Mouse (Mus musculus): Measurements from ENCODE around the gene Erlin1. TPM values are rescaled to one million over a fixed set of nuclear protein-coding genes. Genes with fewer than 3 reads are reported as not detected.
A peak's percentile ranks its signal among the peaks of the same experiment; 100 is the strongest.

The Erlin1 gene
- polyA plus RNA-seq, 1 experiment from 2014 or later = 46.1 TPM

GRCm38 (mm10) chr19:44080920-44081319, 11.3 kb upstream of the Erlin1 start:
- 75% methylated on average over 2 of the region's 2 CpGs for WGBS
- H3K9me3 ChIP-seq = no peaks in the 10 kb centered on the region
- peaks cover 53% of the 10 kb centered on the region for H3K36me3 ChIP-seq
- no peak overlapping the region for H3K4me3 ChIP-seq
- no peak overlapping the region for H3K27ac ChIP-seq
- no peaks in the 10 kb centered on the region for H3K4me1 ChIP-seq
- no peak overlapping the region for H3K4me2 ChIP-seq
- H3K9ac ChIP-seq = no peak overlapping the region
- no peak for ATAC-seq (ENCODE audit: insufficient number of reproducible peaks, low FRiP score, low TSS enrichment, low read depth)
- H3K27me3 ChIP-seq = no peaks in the 10 kb centered on the region

GRCm38 (mm10) chr19:44080023-44080422, 10.4 kb upstream of the Erlin1 start:
- no peaks in the 10 kb centered on the region for H3K4me1 ChIP-seq
- no peaks in the 10 kb centered on the region for H3K9me3 ChIP-seq
- ATAC-seq (ENCODE audit: insufficient number of reproducible peaks, low FRiP score, low TSS enrichment, low read depth) = no peak
- no peak overlapping the region for H3K9ac ChIP-seq
- peaks cover 57% of the 10 kb centered on the region for H3K36me3 ChIP-seq
- no peak overlapping the region for H3K27ac ChIP-seq
- no peak overlapping the region for H3K4me2 ChIP-seq
- H3K4me3 ChIP-seq = no peak overlapping the region
- 78% methylated on average over 2 of the region's 2 CpGs for WGBS
- no peaks in the 10 kb centered on the region for H3K27me3 ChIP-seq

GRCm38 (mm10) chr19:44077024-44077423, 7.4 kb upstream of the Erlin1 start:
- H3K9me3 ChIP-seq = no peaks in the 10 kb centered on the region
- no peak overlapping the region for H3K9ac ChIP-seq
- WGBS = 81% methylated on average over 4 of the region's 4 CpGs
- H3K4me3 ChIP-seq = no peak overlapping the region
- ATAC-seq (ENCODE audit: insufficient number of reproducible peaks, low FRiP score, low TSS enrichment, low read depth) = no peak
- no peak overlapping the region for H3K27ac ChIP-seq
- no peak overlapping the region for H3K4me2 ChIP-seq
- H3K4me1 ChIP-seq = no peaks in the 10 kb centered on the region
- H3K36me3 ChIP-seq = peaks cover 50% of the 10 kb centered on the region
- H3K27me3 ChIP-seq = no peaks in the 10 kb centered on the region

- peaks cover 48% of the 10 kb centered on the region for H3K36me3 ChIP-seq
- no peak overlapping the region for H3K27ac ChIP-seq
- H3K4me1 ChIP-seq = peaks cover 3% of the 10 kb centered on the region
- no peak for ATAC-seq (ENCODE audit: insufficient number of reproducible peaks, low FRiP score, low TSS enrichment, low read depth)
- H3K4me3 ChIP-seq = no peak overlapping the region
- WGBS = 42% methylated on average over 9 of the region's 9 CpGs
- no peak overlapping the region for H3K9ac ChIP-seq
- H3K27me3 ChIP-seq = no peaks in the 10 kb centered on the region
- H3K9me3 ChIP-seq = no peaks in the 10 kb centered on the region
- H3K4me2 ChIP-seq = no peak overlapping the region
Measured at GRCm38 (mm10) chr19:44076457-44076856, 6.9 kb upstream of the Erlin1 start.

- WGBS = 70% methylated on average over 11 of the region's 11 CpGs
- no peaks in the 10 kb centered on the region for H3K9me3 ChIP-seq
- no peak overlapping the region for H3K9ac ChIP-seq
- no peak for ATAC-seq (ENCODE audit: insufficient number of reproducible peaks, low FRiP score, low TSS enrichment, low read depth)
- no peak overlapping the region for H3K4me3 ChIP-seq
- peaks cover 11% of the 10 kb centered on the region for H3K4me1 ChIP-seq
- no peaks in the 10 kb centered on the region for H3K27me3 ChIP-seq
- H3K4me2 ChIP-seq = no peak overlapping the region
- peaks cover 40% of the 10 kb centered on the region for H3K36me3 ChIP-seq
- no peak overlapping the region for H3K27ac ChIP-seq
Measured at GRCm38 (mm10) chr19:44074986-44075385, 5.4 kb upstream of the Erlin1 start.

GRCm38 (mm10) chr19:44071166-44071565, 1.6 kb upstream of the Erlin1 start:
- Histone ChIP-seq H3K27me3 (no peaks in the 10 kb centered on the region), H3K9me3 (no peaks in the 10 kb centered on the region), H3K27ac (0 out of 2 replicates have a peak overlapping the region, but pooled peaks have one; percentile 19), H3K4me1 (peaks cover 28% of the 10 kb centered on the region), H3K36me3 (peaks cover 17% of the 10 kb centered on the region), H3K9ac (no peak overlapping the region), H3K4me3 (no peak overlapping the region), H3K4me2 (no peak overlapping the region; the same call in 1 of the 2 replicates)
- ATAC-seq (ENCODE audit: insufficient number of reproducible peaks, low FRiP score, low TSS enrichment, low read depth) = no peak
- WGBS = 33% methylated on average over 5 of the region's 5 CpGs

- no peaks in the 10 kb centered on the region for H3K9me3 ChIP-seq
- H3K9ac ChIP-seq = 0 out of 2 replicates have a peak overlapping the region, but pooled peaks have one; percentile 36
- H3K4me2 ChIP-seq = peak overlapping the region; percentile 79
- WGBS = 5% methylated on average over 4 of the region's 4 CpGs
- H3K4me1 ChIP-seq = peaks cover 28% of the 10 kb centered on the region
- H3K27me3 ChIP-seq = no peaks in the 10 kb centered on the region
- ATAC-seq (ENCODE audit: insufficient number of reproducible peaks, low FRiP score, low TSS enrichment, low read depth) = no peak
- H3K27ac ChIP-seq = peak overlapping the region; percentile 65
- H3K36me3 ChIP-seq = peaks cover 10% of the 10 kb centered on the region
- peak overlapping the region; percentile 84 for H3K4me3 ChIP-seq
Measured at GRCm38 (mm10) chr19:44069914-44070232, 288 bp upstream of the Erlin1 start.

- H3K4me1 ChIP-seq = peaks cover 28% of the 10 kb centered on the region
- H3K9ac ChIP-seq = peak overlapping the region; percentile 71; the same call in 1 of the 2 replicates
- no peak overlapping the region for H3K27ac ChIP-seq
- H3K27me3 ChIP-seq = no peaks in the 10 kb centered on the region
- ATAC-seq (ENCODE audit: insufficient number of reproducible peaks, low FRiP score, low TSS enrichment, low read depth) = no peak
- H3K36me3 ChIP-seq = peaks cover 21% of the 10 kb centered on the region
- H3K9me3 ChIP-seq = no peaks in the 10 kb centered on the region
- H3K4me3 ChIP-seq = peak overlapping the region; percentile 84
- H3K4me2 ChIP-seq = peak overlapping the region; percentile 79
- WGBS = 70% methylated on average over 4 of the region's 4 CpGs
Measured at GRCm38 (mm10) chr19:44068232-44068631, 1.4 kb downstream of the Erlin1 start.

DNA sequence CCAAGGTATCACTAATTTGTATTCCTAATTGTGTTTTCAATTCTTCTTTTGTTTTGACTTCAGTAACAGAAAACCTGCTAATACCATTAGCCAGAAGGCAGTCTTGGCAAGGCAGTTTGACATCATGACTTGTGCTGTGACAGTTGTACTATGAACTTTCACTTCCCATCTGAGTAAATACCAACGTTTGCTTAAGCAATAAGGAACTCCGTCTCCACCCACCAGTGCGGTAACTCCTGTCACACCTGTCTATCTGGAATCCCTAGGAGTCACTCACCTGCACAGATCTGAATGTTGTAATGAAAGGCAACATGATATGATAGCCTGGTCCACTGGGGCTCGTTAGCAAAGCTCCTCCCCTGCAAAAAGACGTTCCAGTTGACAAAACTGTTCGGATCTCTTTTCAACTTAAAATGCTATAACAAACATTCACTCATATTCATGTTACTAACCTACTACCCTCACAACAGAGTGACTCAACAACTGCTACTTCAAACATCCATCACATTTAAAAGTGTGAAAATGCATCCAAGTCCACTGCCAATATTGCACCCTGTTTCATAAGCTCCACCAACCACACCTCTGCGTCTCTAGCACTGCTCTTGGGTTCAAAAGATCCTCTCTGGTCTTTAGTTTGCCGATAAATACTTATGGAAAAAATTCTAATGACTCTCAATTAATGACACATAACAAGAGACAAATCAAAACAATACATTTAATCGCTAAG, 2.1 kb downstream of the Erlin1 start:
- 0 out of 2 replicates have a peak overlapping the region, but pooled peaks have one; percentile 84 for H3K4me3 ChIP-seq
- no peak overlapping the region for H3K9ac ChIP-seq
- no peak overlapping the region for H3K27ac ChIP-seq
- H3K36me3 ChIP-seq = peaks cover 23% of the 10 kb centered on the region
- ATAC-seq (ENCODE audit: insufficient number of reproducible peaks, low FRiP score, low TSS enrichment, low read depth) = no peak
- peak overlapping the region; percentile 3; the same call in 1 of the 2 replicates for H3K4me2 ChIP-seq
- whole genome bisulfite sequencing = 66% methylated on average over 9 of the region's 9 CpGs
- peaks cover 28% of the 10 kb centered on the region for H3K4me1 ChIP-seq
- H3K27me3 ChIP-seq = no peaks in the 10 kb centered on the region
- H3K9me3 ChIP-seq = no peaks in the 10 kb centered on the region

GRCm38 (mm10) chr19:44064734-44065133, 4.9 kb downstream of the Erlin1 start:
- Histone ChIP-seq H3K4me1 (peaks cover 16% of the 10 kb centered on the region; the same call in 1 of the 2 replicates), H3K4me3 (no peak overlapping the region), H3K4me2 (no peak overlapping the region), H3K27me3 (no peaks in the 10 kb centered on the region), H3K9ac (no peak overlapping the region), H3K36me3 (peaks cover 39% of the 10 kb centered on the region), H3K27ac (no peak overlapping the region), H3K9me3 (no peaks in the 10 kb centered on the region)
- no peak for ATAC-seq (ENCODE audit: insufficient number of reproducible peaks, low FRiP score, low TSS enrichment, low read depth)
- WGBS = 94% methylated on average over 2 of the region's 2 CpGs

GRCm38 (mm10) chr19:44063773-44064172, 5.8 kb downstream of the Erlin1 start:
- Histone ChIP-seq H3K27me3 (no peaks in the 10 kb centered on the region), H3K4me2 (no peak overlapping the region), H3K9me3 (no peaks in the 10 kb centered on the region), H3K36me3 (peaks cover 47% of the 10 kb centered on the region), H3K4me1 (peaks cover 14% of the 10 kb centered on the region; the same call in 1 of the 2 replicates), H3K4me3 (no peak overlapping the region), H3K9ac (no peak overlapping the region), H3K27ac (no peak overlapping the region)
- ATAC-seq (ENCODE audit: insufficient number of reproducible peaks, low FRiP score, low TSS enrichment, low read depth) = no peak
- 90% methylated on average over 7 of the region's 7 CpGs for WGBS

GRCm38 (mm10) chr19:44060226-44060625, 9.4 kb downstream of the Erlin1 start:
- WGBS = 84% methylated on average over 3 of the region's 3 CpGs
- Histone ChIP-seq H3K4me3 (no peak overlapping the region), H3K9me3 (no peaks in the 10 kb centered on the region), H3K4me1 (no peaks in the 10 kb centered on the region), H3K27me3 (no peaks in the 10 kb centered on the region), H3K27ac (no peak overlapping the region), H3K9ac (no peak overlapping the region), H3K4me2 (no peak overlapping the region), H3K36me3 (peaks cover 63% of the 10 kb centered on the region)
- ATAC-seq (ENCODE audit: insufficient number of reproducible peaks, low FRiP score, low TSS enrichment, low read depth) = no peak

All from limb, embryonic 15.5 days (tissue).